Mouse (Mus musculus) lung, embryonic 15.5 days (tissue): ENCODE data around the gene Mettl7b. TPM values are rescaled to one million over a fixed set of nuclear protein-coding genes. Genes with fewer than 3 reads are reported as not detected.

Experiments used
- ATAC-seq: fragments of 200-750 bp; cut with Nextera tagmentation; 2 replicates; pipeline ENCODE4 v1.8.0; 2017; ENCODE audit warnings: moderate number of reproducible peaks, borderline replicate concordance; ENCODE audit not compliant: low FRiP score, low TSS enrichment; ENCODE audit errors: extremely low read depth
- H3K27ac ChIP-seq: fragments of 300-500 bp; sonication (generic); 2 replicates; pipeline ENCODE4 v1.5.1; 2015; ENCODE audit warnings: moderate library complexity, mild to moderate bottlenecking, inconsistent platforms
- H3K27me3 ChIP-seq: fragments of 300-500 bp; sonication (generic); 2 replicates; pipeline ENCODE4 v1.6.1; 2015; ENCODE audit warnings: inconsistent platforms
- H3K36me3 ChIP-seq: fragments of 300-500 bp; sonication (generic); 2 replicates; pipeline ENCODE4 v1.6.1; 2015; ENCODE audit warnings: inconsistent platforms
- H3K4me1 ChIP-seq: fragments of 300-500 bp; sonication (generic); 2 replicates; pipeline ENCODE4 v1.6.1; 2015; ENCODE audit warnings: inconsistent platforms
- H3K4me2 ChIP-seq: fragments of 300-500 bp; sonication (generic); 2 replicates; pipeline ENCODE4 v1.6.1; 2015; ENCODE audit warnings: inconsistent platforms, mild to moderate bottlenecking, moderate library complexity
- H3K4me3 ChIP-seq: fragments of 300-500 bp; sonication (generic); 2 replicates; pipeline ENCODE4 v1.5.1; 2015; ENCODE audit warnings: mild to moderate bottlenecking, inconsistent platforms
- H3K9ac ChIP-seq: fragments of 300-500 bp; sonication (generic); 2 replicates; pipeline ENCODE4 v1.6.1; 2015; ENCODE audit warnings: inconsistent platforms
- H3K9me3 ChIP-seq: fragments of 300-500 bp; sonication (generic); 2 replicates; pipeline ENCODE4 v1.6.1; 2016; ENCODE audit warnings: inconsistent platforms
- WGBS: fragments of 180-500 bp; shearing (Covaris S2); methylation state at CpG from one replicate; pipeline ENCODE4 v1.1.7; 2015; 5-methylcytosine and 5-hydroxymethylcytosine counted together
- polyA plus RNA-seq: library from polyadenylated mRNA; unstranded; fragments of >200 nt; fragmentation: Nextera tagmentation; extraction: Ambion mirVana; gene quantifications from 2 replicates; pipeline ENCODE4 v1.2.1, GENCODE M21; 2015

The Mettl7b gene
- polyA plus RNA-seq, 1 experiment from 2014 or later: not detected

GRCm38 (mm10) chr10:128976395-128976794, 15.6 kb upstream of the Mettl7b start:
- 50% methylated on average over 3 of the region's 3 CpGs for WGBS
- Histone ChIP-seq H3K4me3 (no peak overlapping the region), H3K36me3 (no peaks in the 10 kb centered on the region), H3K27me3 (no peaks in the 10 kb centered on the region), H3K27ac (no peak overlapping the region), H3K9me3 (no peaks in the 10 kb centered on the region), H3K4me1 (0 out of 2 replicates have a peak, but pooled peaks cover 8% of the 10 kb centered on the region), H3K4me2 (no peak overlapping the region), H3K9ac (no peak overlapping the region)
- ATAC-seq: no peak

GRCm38 (mm10) chr10:128972841-128973240, 12.1 kb upstream of the Mettl7b start:
- no peak overlapping the region for H3K4me2 ChIP-seq
- H3K9me3 ChIP-seq: no peaks in the 10 kb centered on the region
- H3K4me1 ChIP-seq: 0 out of 2 replicates have a peak, but pooled peaks cover 5% of the 10 kb centered on the region
- ATAC-seq: no peak
- H3K9ac ChIP-seq: no peak overlapping the region
- no peaks in the 10 kb centered on the region for H3K27me3 ChIP-seq
- WGBS: 54% methylated on average over 4 of the region's 4 CpGs
- no peak overlapping the region for H3K4me3 ChIP-seq
- no peaks in the 10 kb centered on the region for H3K36me3 ChIP-seq
- H3K27ac ChIP-seq: no peak overlapping the region

DNA sequence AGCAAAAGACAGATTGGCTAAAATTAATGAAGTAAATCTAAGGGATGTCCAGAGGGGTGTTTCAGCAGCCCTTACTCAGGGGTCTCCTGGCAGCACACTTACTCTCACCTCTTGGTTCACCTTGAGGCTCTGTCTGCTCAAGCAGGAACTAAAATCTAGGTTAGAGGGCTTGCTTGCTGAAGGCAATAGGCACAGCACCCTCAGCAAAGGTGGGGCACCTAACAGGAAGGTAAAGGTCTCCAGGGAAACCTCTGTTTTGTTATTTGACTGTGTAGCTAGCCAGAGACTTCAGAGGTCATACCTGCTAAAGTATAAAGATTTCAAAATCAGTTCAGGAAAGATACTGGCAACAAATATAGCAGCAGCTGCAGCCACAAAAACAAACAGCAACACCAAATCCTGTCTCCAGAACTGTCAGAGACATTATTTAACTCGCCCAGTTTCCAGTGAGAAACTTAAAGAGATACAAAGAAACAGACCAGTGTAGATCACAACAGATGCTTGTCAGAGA, 10.0 kb upstream of the Mettl7b start:
- H3K4me3 ChIP-seq: no peak overlapping the region
- H3K27me3 ChIP-seq: no peaks in the 10 kb centered on the region
- 38% methylated on average over 1 of the region's 1 CpGs for WGBS
- no peaks in the 10 kb centered on the region for H3K9me3 ChIP-seq
- ATAC-seq: no peak
- H3K4me2 ChIP-seq: no peak overlapping the region
- no peak overlapping the region for H3K9ac ChIP-seq
- no peak overlapping the region for H3K27ac ChIP-seq
- no peaks in the 10 kb centered on the region for H3K36me3 ChIP-seq
- H3K4me1 ChIP-seq: 0 out of 2 replicates have a peak, but pooled peaks cover 8% of the 10 kb centered on the region

DNA sequence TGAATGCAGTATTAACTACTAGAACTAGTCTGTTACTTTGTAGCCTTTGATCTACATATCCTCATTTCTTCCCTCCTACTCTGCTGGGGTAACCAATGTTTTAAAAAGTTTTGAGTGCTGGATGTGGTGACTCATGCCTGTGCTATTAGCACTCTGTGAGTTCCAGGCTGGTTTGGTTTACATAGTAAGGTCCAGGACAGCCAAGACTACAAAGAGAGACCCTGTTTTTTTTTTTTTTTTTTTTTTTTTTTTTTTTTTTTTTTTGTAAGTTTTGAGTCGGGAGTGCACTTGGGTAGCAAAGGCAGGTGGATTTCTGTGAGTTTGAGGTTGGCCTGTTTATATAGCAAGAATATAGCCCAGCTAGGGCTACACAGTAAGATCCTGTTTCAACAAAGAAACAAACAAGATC, 7.6 kb upstream of the Mettl7b start:
- 7% methylated on average over 1 of the region's 1 CpGs for WGBS
- 0 out of 2 replicates have a peak, but pooled peaks cover 4% of the 10 kb centered on the region for H3K4me1 ChIP-seq
- no peaks in the 10 kb centered on the region for H3K27me3 ChIP-seq
- ATAC-seq: peak; percentile 91
- H3K36me3 ChIP-seq: no peaks in the 10 kb centered on the region
- peak overlapping the region; percentile 74 for H3K27ac ChIP-seq
- no peaks in the 10 kb centered on the region for H3K9me3 ChIP-seq
- H3K4me3 ChIP-seq: no peak overlapping the region
- H3K4me2 ChIP-seq: no peak overlapping the region
- H3K9ac ChIP-seq: no peak overlapping the region

GRCm38 (mm10) chr10:128965871-128966270, 5.1 kb upstream of the Mettl7b start:
- H3K4me3 ChIP-seq: no peak overlapping the region
- 0 out of 2 replicates have a peak, but pooled peaks cover 4% of the 10 kb centered on the region for H3K4me1 ChIP-seq
- no peak overlapping the region for H3K4me2 ChIP-seq
- H3K9ac ChIP-seq: no peak overlapping the region
- 63% methylated on average over 6 of the region's 6 CpGs for WGBS
- ATAC-seq: no peak
- H3K9me3 ChIP-seq: no peaks in the 10 kb centered on the region
- H3K36me3 ChIP-seq: no peaks in the 10 kb centered on the region
- no peaks in the 10 kb centered on the region for H3K27me3 ChIP-seq
- H3K27ac ChIP-seq: no peak overlapping the region

- H3K9me3 ChIP-seq: no peaks in the 10 kb centered on the region
- H3K4me2 ChIP-seq: no peak overlapping the region
- H3K36me3 ChIP-seq: no peaks in the 10 kb centered on the region
- ATAC-seq: no peak
- no peak overlapping the region for H3K9ac ChIP-seq
- H3K4me3 ChIP-seq: no peak overlapping the region
- 0 out of 2 replicates have a peak, but pooled peaks cover 4% of the 10 kb centered on the region for H3K4me1 ChIP-seq
- no peak overlapping the region for H3K27ac ChIP-seq
- 57% methylated on average over 2 of the region's 2 CpGs for WGBS
- H3K27me3 ChIP-seq: no peaks in the 10 kb centered on the region
Measured at GRCm38 (mm10) chr10:128964961-128965360, 4.2 kb upstream of the Mettl7b start.

DNA sequence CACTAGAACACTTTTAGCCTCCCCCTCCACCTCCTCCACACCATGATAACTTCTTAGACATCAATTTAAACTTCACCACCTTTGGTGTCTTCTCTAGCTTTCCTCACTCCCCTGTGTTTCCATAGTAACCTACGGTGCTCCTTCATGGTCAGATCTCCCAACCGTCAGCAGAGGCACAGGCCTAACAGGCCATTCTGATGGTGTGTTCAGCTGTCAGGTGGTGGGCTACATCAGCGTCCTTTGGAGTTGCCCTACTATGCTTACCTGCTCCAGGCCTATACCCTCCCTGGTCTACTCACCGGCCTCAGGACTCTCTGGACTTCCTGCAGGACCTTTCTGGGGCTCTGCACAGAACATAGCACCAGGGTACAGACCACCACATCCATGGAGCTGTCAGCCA, 646 bp downstream of the Mettl7b start:
- no peak for ATAC-seq
- no peaks in the 10 kb centered on the region for H3K4me1 ChIP-seq
- no peak overlapping the region for H3K27ac ChIP-seq
- H3K4me3 ChIP-seq: no peak overlapping the region
- H3K36me3 ChIP-seq: no peaks in the 10 kb centered on the region
- H3K27me3 ChIP-seq: no peaks in the 10 kb centered on the region
- H3K4me2 ChIP-seq: no peak overlapping the region
- no peaks in the 10 kb centered on the region for H3K9me3 ChIP-seq
- H3K9ac ChIP-seq: no peak overlapping the region
- WGBS: 60% methylated on average over 4 of the region's 4 CpGs

DNA sequence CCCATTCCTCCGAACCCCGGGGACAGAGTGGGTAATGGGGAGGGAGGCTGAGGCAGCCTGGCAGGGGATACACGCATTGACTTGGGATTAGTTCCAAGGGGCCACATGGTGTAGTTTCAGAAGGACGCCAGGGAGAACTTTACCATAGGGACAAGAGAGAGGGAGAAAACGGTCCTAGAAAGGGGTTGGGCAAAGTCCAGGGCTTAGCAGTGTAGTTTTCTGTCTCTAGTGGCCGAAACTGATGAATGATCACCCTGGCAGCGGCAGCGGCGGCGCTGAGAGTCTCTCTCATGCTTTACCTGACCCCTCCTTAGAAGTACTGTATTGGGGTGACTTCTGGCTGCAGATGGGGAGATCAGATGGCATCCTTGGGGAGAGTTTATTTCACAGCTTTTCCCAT, 2.4 kb downstream of the Mettl7b start:
- no peaks in the 10 kb centered on the region for H3K9me3 ChIP-seq
- H3K9ac ChIP-seq: no peak overlapping the region
- no peaks in the 10 kb centered on the region for H3K4me1 ChIP-seq
- no peak for ATAC-seq
- 69% methylated on average over 10 of the region's 10 CpGs for WGBS
- H3K36me3 ChIP-seq: no peaks in the 10 kb centered on the region
- no peaks in the 10 kb centered on the region for H3K27me3 ChIP-seq
- no peak overlapping the region for H3K4me2 ChIP-seq
- H3K27ac ChIP-seq: no peak overlapping the region
- no peak overlapping the region for H3K4me3 ChIP-seq

- H3K9me3 ChIP-seq: no peaks in the 10 kb centered on the region
- ATAC-seq: no peak
- no peak overlapping the region for H3K27ac ChIP-seq
- H3K4me1 ChIP-seq: no peaks in the 10 kb centered on the region
- no peak overlapping the region for H3K4me2 ChIP-seq
- H3K27me3 ChIP-seq: no peaks in the 10 kb centered on the region
- no peaks in the 10 kb centered on the region for H3K36me3 ChIP-seq
- 49% methylated on average over 16 of the region's 16 CpGs for WGBS
- H3K4me3 ChIP-seq: no peak overlapping the region
- no peak overlapping the region for H3K9ac ChIP-seq
Measured at GRCm38 (mm10) chr10:128950208-128950887, 10.4 kb downstream of the Mettl7b start.

DNA sequence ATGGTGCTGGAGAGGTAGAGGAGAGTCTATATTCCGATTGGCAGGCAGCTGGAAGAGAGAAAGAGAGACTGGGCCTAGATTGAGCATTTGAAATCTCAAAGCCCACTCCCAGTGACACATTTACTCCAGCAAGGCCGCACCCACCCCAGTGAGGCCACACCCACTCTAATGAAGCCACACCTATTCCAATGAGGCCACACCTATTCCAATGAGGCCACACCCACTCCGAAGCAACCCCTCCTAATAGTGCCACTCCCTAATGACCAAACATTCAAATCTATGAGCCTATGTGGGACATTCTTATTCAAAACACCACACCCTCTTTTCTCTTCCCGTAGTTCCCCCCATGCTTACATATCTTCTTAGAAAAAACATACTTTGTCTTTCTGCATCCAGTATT, 13.3 kb downstream of the Mettl7b start:
- no peak overlapping the region for H3K27ac ChIP-seq
- WGBS: 87% methylated on average over 4 of the region's 4 CpGs
- no peak for ATAC-seq

DNA sequence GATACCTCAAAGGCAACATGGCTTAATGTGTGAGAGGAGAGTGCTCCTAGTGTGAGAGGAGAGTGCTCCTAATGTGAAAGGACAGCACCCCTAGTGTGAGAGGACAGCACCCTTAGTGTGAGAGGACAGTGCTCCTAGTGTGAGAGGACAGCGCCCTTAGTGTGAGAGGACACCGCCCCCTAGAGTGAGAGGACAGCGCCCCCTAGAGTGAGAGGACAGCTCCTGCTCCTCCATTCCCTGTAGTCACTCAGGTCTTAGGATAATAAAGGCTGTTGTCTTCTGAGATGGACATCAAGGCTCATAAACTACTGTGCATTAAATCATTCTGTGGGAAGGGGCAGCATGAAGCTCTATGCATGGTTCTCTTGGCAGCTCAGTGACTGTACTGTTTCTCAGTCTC, 15.1 kb downstream of the Mettl7b start:
- no peak for ATAC-seq
- Histone ChIP-seq H3K27me3 (no peaks in the 10 kb centered on the region), H3K4me3 (no peak overlapping the region), H3K9ac (no peak overlapping the region), H3K27ac (no peak overlapping the region), H3K4me1 (no peaks in the 10 kb centered on the region), H3K9me3 (no peaks in the 10 kb centered on the region), H3K4me2 (no peak overlapping the region), H3K36me3 (no peaks in the 10 kb centered on the region)
- 25% methylated on average over 3 of the region's 3 CpGs for WGBS

More for the DNA sequence above, 13.3 kb downstream of the Mettl7b start:
- Histone ChIP-seq H3K9me3 (no peaks in the 10 kb centered on the region), H3K4me3 (no peak overlapping the region), H3K4me1 (no peaks in the 10 kb centered on the region), H3K27me3 (no peaks in the 10 kb centered on the region), H3K9ac (no peak overlapping the region), H3K4me2 (no peak overlapping the region), H3K36me3 (no peaks in the 10 kb centered on the region)

DNA sequence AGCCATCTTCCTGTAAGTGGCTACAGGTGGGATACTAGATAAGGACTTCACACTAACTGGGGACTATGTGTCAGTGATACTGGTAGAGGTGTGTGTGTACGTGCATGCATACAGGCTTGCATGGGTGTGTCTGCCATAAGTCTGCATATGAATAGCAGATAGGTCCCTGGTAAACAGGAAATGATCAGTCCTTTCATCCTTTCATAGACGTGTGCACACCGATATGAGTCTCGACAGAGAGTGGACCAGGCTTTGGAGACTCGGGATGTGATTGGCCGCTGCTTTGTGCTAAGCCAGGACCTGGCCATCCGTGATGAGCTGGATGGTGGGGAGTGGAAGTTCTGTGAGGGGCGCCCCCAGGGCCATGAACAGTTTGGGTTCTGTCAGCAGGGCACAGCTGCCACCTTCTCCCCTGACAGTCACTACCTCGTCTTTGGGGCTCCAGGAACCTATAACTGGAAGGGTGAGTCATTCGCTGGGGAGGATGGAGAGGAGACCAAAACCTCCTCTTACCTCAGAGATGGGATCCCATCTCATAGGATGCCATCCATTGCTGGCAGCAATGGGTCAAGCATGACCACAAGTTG, 20.2 kb downstream of the Mettl7b start:
- no peaks in the 10 kb centered on the region for H3K36me3 ChIP-seq
- WGBS: 75% methylated on average over 10 of the region's 10 CpGs
- H3K4me1 ChIP-seq: no peaks in the 10 kb centered on the region
- H3K4me3 ChIP-seq: no peak overlapping the region
- H3K27ac ChIP-seq: no peak overlapping the region
- H3K27me3 ChIP-seq: peaks cover 9% of the 10 kb centered on the region
- no peak overlapping the region for H3K9ac ChIP-seq
- H3K9me3 ChIP-seq: no peaks in the 10 kb centered on the region
- ATAC-seq: no peak
- no peak overlapping the region for H3K4me2 ChIP-seq
